Mouse (Mus musculus) ES-CJ7 (cell line): ENCODE data around the gene Olfr16.

ENCODE experiments used
- DNase-seq: peaks from one replicate; pipeline ENCODE4 v3.0.0; 2011; ENCODE audit warnings: low read depth, low spot score

The Olfr16 gene

DNA sequence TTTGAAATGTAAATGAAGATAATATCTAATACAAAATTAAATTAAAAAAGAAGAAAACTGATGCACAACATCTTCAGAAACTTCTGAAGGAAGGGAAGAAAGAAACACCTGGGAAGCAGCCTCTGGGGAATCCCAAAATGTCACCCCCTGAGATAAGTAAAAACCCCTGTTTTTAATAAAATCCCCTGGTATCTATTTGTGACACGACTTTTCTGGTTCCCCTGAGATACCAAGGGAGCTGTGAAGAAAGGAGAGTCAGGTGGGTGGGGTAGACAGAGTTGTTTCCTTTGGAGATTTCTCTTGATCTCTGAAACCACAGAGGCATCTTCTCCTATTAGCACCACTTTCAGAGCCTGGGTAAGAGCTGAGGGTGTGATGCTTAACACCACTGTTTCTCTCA is at the start of gene Olfr16:
Gene Olfr16 (plus strand): TSS at position 250 of the 400 bp plus-strand sequence.
- DNase-seq: no peak

DNA sequence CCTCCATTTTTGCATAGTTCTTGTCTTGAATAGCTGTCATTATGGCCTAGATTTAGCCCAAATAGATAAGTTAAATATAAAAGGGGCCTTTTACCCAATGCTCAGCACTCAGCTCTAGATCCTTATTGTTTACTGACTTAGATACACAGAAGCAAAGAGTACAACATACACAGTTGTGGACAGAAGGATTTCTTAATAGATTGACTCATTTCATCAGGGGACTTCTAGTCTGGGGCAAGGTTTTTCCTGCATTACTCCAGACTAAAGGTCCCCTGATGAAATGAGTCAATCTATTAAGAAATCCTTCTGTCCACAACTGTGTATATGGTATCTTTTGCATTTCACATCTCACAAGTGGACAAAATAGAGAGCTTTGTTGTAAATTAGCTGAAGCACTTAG is 46.9 kb upstream of the Olfr16 start:
- DNase-seq: no peak

DNA sequence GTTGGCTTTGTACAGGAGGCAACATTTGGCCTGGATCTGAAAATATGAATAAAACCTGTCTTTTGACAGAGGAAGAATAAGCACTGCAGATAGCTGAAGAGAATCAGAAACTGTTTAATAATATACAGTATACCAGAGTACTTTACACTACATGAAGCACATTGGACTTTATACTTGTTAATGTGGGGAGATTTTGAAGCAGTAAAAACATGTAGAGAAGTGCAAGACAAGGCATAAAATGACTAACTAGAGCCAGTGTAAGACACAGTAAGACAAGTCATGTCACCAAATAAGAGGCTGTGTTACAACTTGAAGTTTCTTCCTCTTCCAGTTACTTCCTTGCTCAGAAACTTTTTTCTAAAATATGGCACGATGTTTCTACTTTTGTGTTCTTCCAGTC is 33.1 kb upstream of the Olfr16 start:
- no peak for DNase-seq

DNA sequence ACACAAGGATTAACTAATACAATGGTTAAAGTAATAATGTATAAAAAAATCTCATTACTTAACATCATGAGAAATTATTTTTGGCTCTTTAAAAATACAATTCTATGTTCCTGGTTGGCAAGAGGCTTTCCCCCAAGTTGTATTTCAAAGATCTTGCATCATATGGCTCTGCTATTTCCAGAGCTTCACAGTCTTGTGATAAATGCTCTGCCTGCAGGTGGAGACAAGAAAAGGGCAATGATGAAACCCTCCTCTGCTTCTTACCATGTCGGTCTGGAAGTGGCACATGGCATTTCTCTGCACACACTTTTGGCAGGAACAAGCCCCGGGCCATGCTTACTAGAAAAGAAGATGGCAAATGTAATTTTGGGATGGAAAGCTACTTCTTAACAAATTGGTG is 31.8 kb upstream of the Olfr16 start:
- DNase-seq: no peak

DNA sequence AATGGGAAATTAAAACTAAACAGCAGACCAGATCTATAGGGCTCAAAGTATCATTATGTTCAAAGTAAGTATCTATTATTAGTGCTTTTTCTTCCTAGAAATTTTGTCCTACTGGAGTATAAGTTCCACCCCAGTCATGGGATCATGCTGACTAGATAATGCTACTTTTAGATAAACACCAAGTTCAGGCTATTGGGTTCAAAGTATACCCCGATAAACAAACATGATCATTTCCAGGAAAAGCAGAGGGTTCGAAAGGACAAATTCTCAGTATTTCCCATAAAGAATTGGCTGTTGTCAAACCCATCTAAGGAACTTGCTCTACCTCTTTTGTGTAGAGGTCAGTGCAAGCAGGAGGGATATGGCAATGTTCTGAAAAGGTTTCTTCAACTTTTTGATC is 18.0 kb upstream of the Olfr16 start:
- no peak for DNase-seq

DNA sequence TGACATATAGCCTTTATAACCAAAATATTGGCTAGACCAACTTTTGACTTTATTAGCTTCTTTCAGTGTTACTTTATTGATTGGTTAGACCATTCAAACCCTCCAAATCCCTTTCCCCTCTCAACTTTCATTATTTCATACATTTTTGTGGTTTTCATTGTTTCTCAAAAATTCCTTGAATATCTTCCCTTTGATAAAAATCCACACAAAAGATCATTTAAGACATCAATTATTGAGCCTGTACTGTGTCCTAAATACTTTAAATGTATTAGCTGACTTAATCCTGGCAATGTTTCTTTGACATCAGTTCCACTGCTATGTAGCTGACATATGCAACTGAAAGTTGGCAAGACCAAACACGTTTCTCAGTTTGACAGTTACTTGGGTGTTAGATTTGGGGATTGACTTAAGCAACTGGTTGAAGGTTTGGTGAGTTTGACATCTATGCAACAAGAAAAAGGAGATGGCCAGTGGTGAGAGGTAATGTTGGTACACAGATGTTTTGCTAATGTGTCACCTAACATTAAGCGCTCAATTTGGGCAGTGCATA is 1.0 kb downstream of the Olfr16 start:
- no peak for DNase-seq

DNA sequence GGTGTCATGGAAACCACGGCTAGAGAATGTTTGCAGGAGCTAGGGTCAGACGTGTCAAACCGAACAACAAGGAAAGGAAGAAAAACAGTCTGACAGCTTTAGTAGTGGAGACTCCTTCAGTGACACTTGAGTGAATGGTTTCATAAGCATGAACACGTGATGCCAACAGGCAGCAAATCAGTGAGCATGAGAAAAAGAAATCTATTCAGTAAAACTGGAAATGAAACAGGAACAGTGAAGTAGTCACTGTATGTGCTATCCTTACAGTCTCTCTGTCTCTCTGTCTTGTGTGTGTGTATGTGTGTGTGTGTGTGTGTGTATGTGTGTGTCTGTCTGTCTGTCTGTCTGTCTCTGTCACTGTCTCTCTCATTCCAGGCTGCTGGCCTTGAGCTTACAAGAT is 5.2 kb downstream of the Olfr16 start:
- DNase-seq: no peak

DNA sequence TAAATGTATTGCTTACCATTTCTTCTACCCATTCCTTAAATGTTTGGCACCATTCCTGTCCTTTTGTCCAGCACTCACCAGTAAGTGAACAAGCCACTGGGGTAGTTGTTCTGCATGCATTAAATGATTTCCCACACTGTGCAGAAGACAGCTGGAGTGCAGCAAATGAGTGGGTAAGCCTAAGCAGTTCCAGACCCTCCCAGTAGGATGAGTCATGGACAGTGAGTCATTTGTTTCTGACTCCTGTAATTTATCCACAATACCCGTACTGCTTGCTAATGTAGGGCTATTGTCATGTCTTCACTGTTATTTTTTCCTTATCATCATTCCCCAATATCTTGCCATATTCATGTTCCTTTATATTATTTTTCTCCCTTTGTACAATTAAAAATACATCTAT is 10.2 kb downstream of the Olfr16 start:
- no peak for DNase-seq

DNA sequence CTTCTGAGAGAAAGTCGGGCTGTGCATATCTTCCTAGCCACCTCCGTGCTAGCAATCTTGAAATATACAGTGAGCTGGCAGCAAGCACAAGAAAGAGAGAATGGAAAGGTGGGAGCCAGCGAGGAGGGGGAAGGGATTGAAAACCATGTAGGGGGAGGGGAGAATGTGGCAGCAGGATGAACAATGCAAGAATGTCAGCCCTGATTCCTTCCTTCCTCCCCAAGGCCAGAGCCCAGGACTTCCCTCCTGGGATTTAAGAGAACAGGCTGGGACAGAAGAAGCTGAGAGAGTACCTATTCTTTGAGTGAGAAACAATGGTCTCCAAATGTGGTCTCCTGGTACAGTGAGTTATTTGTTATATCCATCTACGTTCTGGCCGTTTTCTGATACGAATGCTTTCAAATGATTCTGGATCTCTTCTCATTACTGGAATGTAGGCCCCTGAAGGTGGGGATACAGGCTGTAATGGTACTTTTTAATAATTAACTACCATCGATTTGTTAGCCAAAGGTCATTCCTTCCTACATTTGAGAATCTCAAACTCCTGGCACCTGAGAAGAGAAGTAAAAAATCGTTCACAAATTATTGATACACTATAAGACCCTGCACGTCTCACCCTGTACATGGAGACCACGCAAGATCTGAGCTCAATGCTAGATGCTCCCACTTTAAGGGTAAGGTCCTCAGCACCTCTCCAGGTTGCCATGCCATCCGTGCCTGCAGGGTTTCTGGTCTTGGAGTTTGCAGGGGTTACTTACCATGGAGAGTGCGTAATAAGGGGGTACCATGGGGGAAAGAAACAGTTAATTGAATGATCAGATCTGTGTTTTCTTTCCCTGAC is 39.8 kb downstream of the Olfr16 start:
- peak; percentile 25 for DNase-seq

DNA sequence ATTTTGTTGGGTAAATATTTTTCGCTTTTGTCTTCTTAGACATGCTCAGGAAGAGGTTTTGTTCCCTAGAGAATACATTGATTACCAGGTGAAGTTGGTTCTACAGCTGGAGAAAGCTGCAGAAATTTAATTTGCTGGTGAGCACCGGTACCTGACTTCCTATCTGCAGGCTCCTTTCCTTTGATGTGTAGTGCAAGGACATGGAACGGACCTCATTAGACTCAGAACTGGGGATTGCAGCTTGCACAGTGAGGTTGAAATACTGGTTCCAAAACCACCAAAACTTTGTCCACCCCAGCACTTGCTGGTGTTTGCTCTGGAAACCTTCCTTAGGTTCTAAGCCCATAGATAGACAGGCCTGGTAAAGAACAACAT is 40.4 kb downstream of the Olfr16 start:
- DNase-seq: no peak
